Mouse (Mus musculus): ENCODE results near the gene Sass6. TPM values are rescaled to one million over a fixed set of nuclear protein-coding genes. Genes with fewer than 3 reads are reported as not detected.
"Not testable (repeated sequence)": the region's sequence is repeated elsewhere in the genome, so short reads cannot be mapped to it uniquely, and the experiment has no call there.

The Sass6 gene
- polyA plus RNA-seq, 2 experiments, result 7.7 to 16.1 TPM

DNA sequence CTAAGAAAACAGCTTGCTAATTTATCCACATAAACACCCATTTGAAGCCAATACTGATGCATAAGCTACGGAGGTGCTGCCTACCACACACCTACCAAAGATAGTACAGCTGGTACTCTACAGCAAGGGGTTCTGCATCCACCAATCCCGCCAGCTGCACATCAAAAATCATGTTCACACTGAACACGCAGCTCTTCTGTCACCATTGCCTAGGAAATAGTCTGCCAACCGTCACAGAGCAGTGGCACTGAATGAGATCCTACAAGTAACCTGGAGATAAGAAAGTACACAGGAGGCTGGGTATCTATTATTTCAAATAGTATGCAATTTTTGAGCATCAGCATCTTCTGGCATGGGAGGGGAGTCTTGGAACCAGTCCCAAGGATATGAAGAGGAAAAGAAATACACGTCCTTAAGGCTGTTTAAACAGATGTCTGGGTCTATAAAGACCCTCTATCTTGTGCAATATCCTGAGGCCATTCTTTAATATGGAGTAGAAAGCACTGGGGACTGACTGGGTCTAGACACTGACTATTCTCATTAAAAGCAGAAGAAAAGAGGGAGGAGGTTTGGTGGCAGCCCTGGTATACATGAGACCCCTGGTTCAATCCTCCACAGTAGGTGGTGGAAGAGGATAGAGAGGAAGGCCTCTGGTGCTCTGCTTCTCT lies 58.6 kb downstream of the Sass6 start:
- Histone ChIP-seq H3K36me3 (replicated peaks; ENCODE audit: control insufficient read depth, insufficient read depth, low read depth) (no peaks in the 10 kb centered on the region; the same call in 1 of the 2 replicates), H3K4me3 (ENCODE audit: insufficient read depth in 1 of 2, low read depth in 2 of 2, low read length in 2 of 2) (no peak overlapping the region), H3K9ac (replicated peaks) (no peak overlapping the region), H3K27ac (no peak overlapping the region), H3K27me3 (ENCODE audit: control insufficient read depth, insufficient read depth, low read length) (no peaks in the 10 kb centered on the region), H3K4me1 (replicated peaks; ENCODE audit: control insufficient read depth in 2 of 2, insufficient read depth in 2 of 2, low read length in 1 of 2) (peaks cover 5 to 21% of the 10 kb centered on the region in 2 experiments), H3K9me3 (ENCODE audit: control insufficient read depth, low read length) (no peaks in the 10 kb centered on the region), H3K4me2 (ENCODE audit: low read depth) (no peak overlapping the region)
- ATAC-seq (ENCODE audit: insufficient read depth) (no peak), DNase-seq (ENCODE audit: low read depth in 3 of 3, low spot score in 3 of 3) (no peak)
- whole genome bisulfite sequencing (ENCODE audit: insufficient replicate concordance), result 53% methylated on average over 5 of the region's 5 CpGs
- TF ChIP-seq CTCF (IDR thresholded peaks at IDR 0.05; ENCODE audit: low read depth) (no peak), EP300 (IDR thresholded peaks at IDR 0.05; ENCODE audit: low read depth) (no peak)

GRCm38 (mm10) chr3:116654051-116654450 lies 59.3 kb downstream of the Sass6 start:
- not testable (repeated sequence) for H3K36me3 ChIP-seq (replicated peaks; ENCODE audit: control insufficient read depth, insufficient read depth, low read depth); H3K4me3 ChIP-seq (ENCODE audit: insufficient read depth in 1 of 2, low read depth in 2 of 2, low read length in 2 of 2); H3K27ac ChIP-seq; H3K9ac ChIP-seq (replicated peaks); H3K4me2 ChIP-seq (ENCODE audit: low read depth); DNase-seq (ENCODE audit: low read depth in 3 of 3, low spot score in 3 of 3); H3K27me3 ChIP-seq (ENCODE audit: control insufficient read depth, insufficient read depth, low read length); ATAC-seq (ENCODE audit: insufficient read depth); H3K9me3 ChIP-seq (ENCODE audit: control insufficient read depth, low read length)
- 69% methylated on average over 11 of the region's 11 CpGs for WGBS (ENCODE audit: insufficient replicate concordance)
- H3K4me1 ChIP-seq (replicated peaks; ENCODE audit: control insufficient read depth in 2 of 2, insufficient read depth in 2 of 2, low read length in 1 of 2), result peaks cover 5 to 23% of the 10 kb centered on the region in 2 experiments

GRCm38 (mm10) chr3:116656184-116656965 lies 61.6 kb downstream of the Sass6 start:
- Histone ChIP-seq H3K4me2 (ENCODE audit: low read depth) (no peak overlapping the region), H3K9me3 (ENCODE audit: control insufficient read depth, low read length) (no peaks in the 10 kb centered on the region), H3K27ac (no peak overlapping the region), H3K4me1 (replicated peaks; ENCODE audit: control insufficient read depth in 2 of 2, insufficient read depth in 2 of 2, low read length in 1 of 2) (peaks cover 20 to 34% of the 10 kb centered on the region in 2 experiments), H3K27me3 (ENCODE audit: control insufficient read depth, insufficient read depth, low read length) (no peaks in the 10 kb centered on the region), H3K9ac (replicated peaks) (no peak overlapping the region), H3K4me3 (ENCODE audit: insufficient read depth in 1 of 2, low read depth in 2 of 2, low read length in 2 of 2) (no peak overlapping the region), H3K36me3 (replicated peaks; ENCODE audit: control insufficient read depth, insufficient read depth, low read depth) (no peaks in the 10 kb centered on the region)
- 69% methylated on average over 7 of the region's 7 CpGs for WGBS (ENCODE audit: insufficient replicate concordance)
- ATAC-seq (ENCODE audit: insufficient read depth) (no peak), DNase-seq (ENCODE audit: low read depth in 3 of 3, low spot score in 3 of 3) (no peak)
- TF ChIP-seq CTCF (IDR thresholded peaks at IDR 0.05; ENCODE audit: low read depth) (no peak), EP300 (IDR thresholded peaks at IDR 0.05; ENCODE audit: low read depth) (no peak)

DNA sequence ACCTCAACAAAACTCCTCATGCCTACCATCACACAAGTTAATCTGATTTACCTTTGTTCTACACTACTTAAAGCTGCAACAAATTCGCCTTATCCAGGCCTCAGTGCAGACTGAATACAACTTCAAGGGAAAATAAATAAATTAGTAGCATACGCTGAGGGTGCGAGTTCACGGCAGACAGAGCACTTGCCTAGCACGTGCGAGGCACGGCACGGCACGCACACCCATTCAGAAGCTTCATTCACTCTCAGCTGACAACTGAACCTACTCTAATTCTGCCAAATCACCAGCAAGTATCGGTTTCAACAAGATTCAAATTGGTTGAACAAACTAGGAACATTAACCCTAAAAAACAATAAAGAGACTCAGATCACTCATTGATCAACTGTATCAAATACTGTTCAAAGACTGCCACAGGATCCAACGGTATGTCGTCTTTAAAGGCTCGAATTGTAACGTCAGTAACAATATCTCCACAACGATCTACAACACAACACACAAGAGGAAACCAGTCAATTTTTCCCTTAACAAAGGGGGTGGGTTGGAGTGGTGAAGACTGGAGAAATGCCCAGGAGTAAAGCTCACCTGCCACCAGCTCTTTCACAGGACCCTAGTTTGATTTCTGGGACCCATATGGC lies 64.3 kb downstream of the Sass6 start:
- ATAC-seq (ENCODE audit: insufficient read depth), result no peak
- Histone ChIP-seq H3K27me3 (ENCODE audit: control insufficient read depth, insufficient read depth, low read length) (no peaks in the 10 kb centered on the region), H3K9me3 (ENCODE audit: control insufficient read depth, low read length) (no peaks in the 10 kb centered on the region), H3K4me1 (replicated peaks; ENCODE audit: control insufficient read depth in 2 of 2, insufficient read depth in 2 of 2, low read length in 1 of 2) (peaks cover 24 to 35% of the 10 kb centered on the region in 2 experiments), H3K36me3 (replicated peaks; ENCODE audit: control insufficient read depth, insufficient read depth, low read depth) (no peaks in the 10 kb centered on the region), H3K27ac (no peak overlapping the region), H3K9ac (replicated peaks) (no peak overlapping the region), H3K4me2 (ENCODE audit: low read depth) (no peak overlapping the region; the same call in 1 of the 2 replicates), H3K4me3 (ENCODE audit: insufficient read depth in 1 of 2, low read depth in 2 of 2, low read length in 2 of 2) (no peak overlapping the region)
- no peak for DNase-seq (ENCODE audit: low read depth in 3 of 3, low spot score in 3 of 3)
- 67% methylated on average over 15 of the region's 15 CpGs for WGBS (ENCODE audit: insufficient replicate concordance)
- TF ChIP-seq CTCF (IDR thresholded peaks at IDR 0.05; ENCODE audit: low read depth) (no peak), EP300 (IDR thresholded peaks at IDR 0.05; ENCODE audit: low read depth) (no peak)
